Mouse (Mus musculus) left cerebral cortex, adult 8-10 months (tissue): Measurements from ENCODE around the gene Fgf7. TPM values are rescaled to one million over a fixed set of nuclear protein-coding genes. Genes with fewer than 3 reads are reported as not detected.

Experiments used
- DNase-seq, 2 experiments: peaks; one replicate each; pipeline ENCODE4 v3.0.0; 2022; ENCODE audit warnings: low spot score in 2 of 2
- total RNA-seq, 4 experiments: library from RNA; stranded (reverse); gene quantifications; 2 replicates each; pipeline ENCODE4 v1.2.4; 2022

Fgf7 gene
- total RNA-seq, 4 experiments from 2014 or later: 0.41 to 0.88 (median 0.73) TPM

DNA sequence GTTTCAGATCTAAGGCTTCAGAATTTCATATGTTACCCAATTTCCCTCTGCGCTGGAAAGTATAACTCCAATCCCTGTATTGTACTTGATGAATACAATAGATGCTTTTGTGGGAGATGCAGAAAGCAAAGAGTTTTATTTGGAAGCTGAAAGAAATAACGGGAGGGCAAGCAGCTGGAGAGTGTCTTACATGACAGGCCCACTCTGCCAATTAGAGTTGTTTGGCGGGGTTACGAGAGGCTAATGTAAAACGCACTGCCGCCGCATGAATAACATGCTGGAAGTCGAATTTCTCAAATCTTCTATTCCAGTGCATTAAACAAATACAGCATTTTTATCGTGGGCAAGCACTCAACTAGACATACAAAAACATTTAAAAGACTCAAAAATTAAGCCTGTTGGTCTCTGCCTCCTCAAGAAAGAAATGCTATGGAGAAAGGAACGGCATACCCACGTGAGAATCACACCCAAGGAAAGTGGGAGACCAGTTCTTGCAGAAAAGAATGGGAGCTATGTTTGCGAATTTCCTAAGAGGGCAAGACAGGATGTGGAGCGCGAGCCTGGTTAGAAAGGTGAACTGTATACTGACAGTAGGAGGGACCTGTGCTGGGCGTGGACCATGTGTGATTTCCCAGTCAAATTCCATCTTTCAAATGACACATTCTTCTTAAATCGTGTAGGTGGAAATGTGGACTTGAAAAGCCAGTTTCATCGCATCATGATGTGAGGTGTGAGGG is 26.7 kb downstream of the Fgf7 start:
- DNase-seq: no peak

DNA sequence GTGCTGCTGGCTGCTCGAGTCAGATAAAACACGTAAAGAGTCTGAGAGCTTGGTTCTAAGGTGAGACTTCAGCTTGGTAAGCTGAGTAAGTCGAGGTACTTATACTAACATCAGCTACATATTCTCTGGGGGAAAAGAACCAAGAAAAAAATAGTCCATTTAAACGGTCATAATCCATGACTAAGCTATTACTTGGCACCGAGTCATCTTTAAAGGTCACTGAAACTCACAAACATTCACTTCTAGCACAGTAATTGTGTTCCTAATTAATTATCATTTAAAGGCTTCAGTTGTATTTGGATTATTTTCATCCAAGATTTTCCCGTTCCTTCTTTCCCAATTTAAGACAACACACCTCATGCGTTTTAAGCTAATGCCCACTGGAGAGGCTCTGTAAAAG is 28.4 kb downstream of the Fgf7 start:
- no peak for DNase-seq

DNA sequence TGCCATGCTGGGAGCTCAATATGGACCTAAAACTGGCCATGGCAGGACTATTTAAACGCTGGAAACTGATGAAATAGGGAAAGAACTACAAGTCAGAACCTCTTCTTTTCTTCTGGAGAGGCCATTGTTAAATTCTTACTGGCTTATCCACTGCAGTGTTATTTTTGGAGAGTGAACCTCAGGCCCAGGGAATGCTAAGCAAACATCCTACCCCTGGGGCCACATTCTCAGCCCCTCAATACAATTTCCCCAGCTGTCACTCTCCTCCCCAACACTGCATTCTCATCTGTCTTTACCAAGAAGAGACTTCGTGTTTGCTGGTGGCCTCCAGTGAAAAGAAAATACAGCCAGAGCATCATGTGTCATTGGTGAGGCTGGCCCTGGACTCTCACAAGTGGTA is 30.4 kb downstream of the Fgf7 start:
- no peak for DNase-seq

DNA sequence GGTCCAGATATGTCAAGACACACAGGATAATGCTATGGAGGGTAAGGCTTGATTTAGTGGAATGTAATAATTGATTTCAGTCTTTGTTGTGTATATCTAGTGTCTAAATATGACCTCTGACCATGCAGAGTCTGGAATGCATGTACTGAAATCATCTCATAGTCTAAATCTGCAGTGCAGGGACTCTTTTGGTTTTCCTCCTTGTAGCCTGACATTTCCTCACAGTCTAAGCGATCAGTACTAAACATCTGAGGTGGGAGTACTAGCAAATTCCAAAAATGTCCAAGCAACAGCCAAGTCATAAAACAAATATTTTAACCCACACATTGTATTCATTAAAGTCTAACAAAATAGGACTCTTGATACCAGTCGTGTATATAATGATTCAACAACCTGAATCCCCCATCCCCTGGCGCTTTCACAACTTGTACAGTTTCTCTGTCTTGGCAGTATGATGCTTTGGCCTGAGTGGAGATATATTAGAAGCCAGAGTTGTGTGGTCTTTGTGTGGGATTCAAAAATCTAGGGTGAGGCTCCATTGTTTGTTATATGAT is 30.9 kb downstream of the Fgf7 start:
- DNase-seq: no peak

DNA sequence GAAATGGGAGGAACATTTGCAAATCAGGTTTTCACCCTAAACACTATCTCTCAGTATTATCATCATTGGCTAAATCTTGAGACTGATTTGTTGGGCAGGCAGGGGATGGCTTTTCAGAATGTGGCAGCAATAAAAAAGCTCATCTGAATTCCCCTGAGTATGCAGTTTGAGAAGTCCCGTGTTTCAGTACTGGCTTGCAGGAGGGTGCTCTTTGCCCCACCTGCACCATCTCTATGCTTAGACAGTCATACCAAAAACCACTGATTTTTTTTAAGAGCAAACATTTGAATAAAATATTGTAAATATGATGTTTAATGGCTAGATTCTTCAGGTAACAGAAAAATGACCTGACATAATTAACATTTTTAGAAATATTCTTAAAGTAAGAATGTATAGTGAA is 35.3 kb downstream of the Fgf7 start:
- no peak for DNase-seq

DNA sequence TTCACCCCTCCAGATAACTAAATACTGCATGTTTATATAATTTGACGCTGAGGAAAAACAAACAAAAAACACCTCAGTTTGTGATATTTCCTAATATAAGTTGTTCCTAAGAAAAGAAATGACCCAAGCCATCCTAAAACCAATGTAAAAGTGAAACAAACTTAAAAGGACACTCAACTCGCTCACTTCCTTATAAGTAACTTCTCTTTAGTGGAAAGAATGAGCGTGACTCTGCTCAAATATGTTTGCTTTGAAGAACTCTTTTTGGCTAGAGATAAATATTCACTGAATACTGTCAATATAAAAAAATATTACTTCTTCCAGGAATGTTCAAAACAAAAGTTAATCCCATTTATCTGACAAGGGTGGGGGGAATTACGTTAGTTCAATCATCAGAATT is 39.3 kb downstream of the Fgf7 start:
- DNase-seq: no peak

DNA sequence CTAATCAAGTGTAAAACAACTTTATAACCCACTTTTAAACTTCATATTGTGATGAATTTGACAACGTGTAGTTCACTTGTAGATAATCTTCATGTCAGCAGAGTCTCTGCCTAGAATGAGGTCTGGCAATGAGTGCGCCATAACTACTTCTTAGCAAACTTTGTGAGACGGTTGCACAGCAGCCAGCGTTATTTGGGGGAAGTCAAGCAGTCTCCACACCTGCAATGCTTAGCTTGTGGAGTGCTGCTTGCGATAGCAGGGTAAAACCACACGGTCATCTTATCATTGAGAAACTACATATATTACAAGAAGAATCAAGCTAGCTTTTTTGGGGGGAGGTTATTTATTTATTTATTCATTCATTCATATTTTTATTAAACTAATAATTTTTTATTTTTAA is 42.0 kb downstream of the Fgf7 start:
- DNase-seq: no peak

DNA sequence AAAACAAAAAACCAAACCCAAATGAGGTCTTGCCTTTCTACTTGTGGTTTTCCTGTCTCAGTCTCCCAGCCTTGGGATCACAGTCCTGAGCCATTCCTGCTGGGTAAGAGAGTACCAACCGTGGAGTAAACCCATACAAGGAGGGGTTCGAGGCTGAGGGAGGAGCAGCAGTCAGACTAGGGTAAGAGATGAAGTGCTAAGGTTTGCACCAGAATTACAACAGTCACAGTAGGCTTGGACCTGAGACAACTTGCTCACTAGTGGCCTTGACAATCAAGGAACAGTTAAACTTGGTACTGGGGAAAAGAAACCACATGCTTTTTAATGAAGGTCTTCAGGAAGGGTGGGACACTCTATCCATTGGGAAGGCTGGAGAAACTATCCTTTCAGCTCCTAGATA is 44.6 kb downstream of the Fgf7 start:
- no peak for DNase-seq

DNA sequence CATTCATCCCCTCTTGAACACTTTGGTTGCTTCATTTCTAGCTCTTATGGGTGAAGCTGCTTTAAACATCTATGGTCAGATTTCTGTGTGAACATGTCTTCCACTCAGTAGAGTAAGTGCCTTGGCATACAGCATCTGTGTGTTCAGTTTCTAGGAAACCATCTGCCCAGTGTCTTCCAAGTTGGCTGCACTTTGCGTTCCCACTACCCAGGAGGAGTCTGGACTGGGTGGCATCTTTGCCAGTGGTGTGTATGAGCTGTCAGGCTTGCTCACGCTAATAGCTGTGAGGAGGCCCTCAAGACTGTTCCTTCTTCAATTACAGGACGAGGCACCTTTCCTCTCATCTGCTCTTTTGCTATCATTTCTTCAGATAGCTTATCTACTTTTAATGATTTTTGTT is 49.9 kb downstream of the Fgf7 start:
- no peak for DNase-seq

DNA sequence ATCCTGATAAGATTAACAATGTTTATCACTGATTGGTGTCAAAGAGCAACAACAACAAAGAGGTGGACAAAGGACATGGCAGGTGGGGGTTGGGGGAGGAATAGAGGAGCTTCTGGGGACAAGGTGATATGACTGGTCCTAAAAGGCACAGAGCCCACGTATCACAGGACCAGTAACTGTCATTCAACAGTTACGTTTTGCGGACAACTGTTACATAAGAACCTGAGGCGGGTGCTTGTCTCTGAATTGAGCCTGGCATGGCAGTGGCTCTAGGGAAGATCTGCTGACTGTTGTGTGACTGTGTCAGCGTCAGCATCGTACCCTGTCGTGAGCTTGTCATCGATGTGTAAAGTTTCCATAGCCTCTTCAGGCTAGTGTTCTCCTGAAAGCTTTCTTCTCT is 51.7 kb downstream of the Fgf7 start:
- no peak for DNase-seq

DNA sequence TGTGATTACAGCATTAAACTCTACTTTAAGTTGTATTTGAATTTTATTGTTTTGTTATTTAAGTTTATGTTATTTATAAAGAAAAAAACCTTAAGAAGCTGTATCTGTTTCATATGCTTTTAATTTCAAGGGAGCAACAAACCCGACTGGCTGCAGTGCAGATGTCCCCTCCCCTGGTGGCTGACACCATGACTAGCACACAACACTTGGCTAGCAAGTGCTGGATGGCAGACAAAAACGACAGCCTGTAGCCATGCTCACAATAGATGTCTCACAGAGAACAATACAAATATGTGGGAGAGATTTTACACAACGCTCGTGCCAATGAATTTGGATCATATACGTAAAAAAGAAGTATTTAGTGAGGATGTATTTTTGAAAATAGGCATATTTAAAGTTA is 56.0 kb downstream of the Fgf7 start:
- no peak for DNase-seq

DNA sequence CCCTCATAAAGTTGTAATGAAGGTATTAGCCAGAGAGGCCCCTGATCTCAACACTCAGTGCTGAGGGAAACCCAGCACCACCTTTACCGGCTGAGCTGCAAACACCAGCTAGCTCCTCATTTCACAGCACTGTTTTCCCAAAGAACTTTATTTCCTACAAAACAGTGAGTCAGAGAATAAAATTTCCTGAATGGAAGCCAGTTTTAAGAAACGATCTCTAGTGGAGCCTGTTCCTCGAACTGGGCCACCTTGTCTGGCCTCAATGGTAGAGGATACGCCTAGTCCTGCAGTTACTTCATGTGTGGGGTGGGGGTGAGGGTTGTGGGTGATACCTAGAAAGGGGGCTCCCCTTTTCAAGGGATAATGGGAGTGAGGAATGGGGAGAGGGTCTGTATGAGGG is 60.2 kb downstream of the Fgf7 start:
- DNase-seq: no peak

Other genes with a start within 250 kb of the Fgf7 start
- gene Galk2, start 175.5 kb upstream of the Fgf7 start, total RNA-seq: 10 to 100 TPM; 29.2 to 34.3 (median 32.6) TPM
- 100 to 1,000 TPM; 105 to 118 (median 108) TPM for gene Cops2, start 175.5 kb upstream of the Fgf7 start, total RNA-seq
- not detected for gene Fam227b, start 117.3 kb downstream of the Fgf7 start, total RNA-seq
- 10 to 100 TPM; 10.5 to 14.1 (median 11.6) TPM for gene Dtwd1, start 117.5 kb downstream of the Fgf7 start, total RNA-seq
- gene Gm17555, start 180.4 kb downstream of the Fgf7 start, total RNA-seq: not detected